Mouse (Mus musculus): ENCODE results near the gene Meox1. TPM values are rescaled to one million over a fixed set of nuclear protein-coding genes. Genes with fewer than 3 reads are reported as not detected.

Meox1 gene
- total RNA-seq, 2 experiments from 2014 or later, result 10.1 to 11.0 TPM

- peak; percentile 47 for DNase-seq
Measured at GRCm38 (mm10) chr11:101855950-101856712, 38.0 kb downstream of the Meox1 start.

GRCm38 (mm10) chr11:101851042-101851441, 43.1 kb downstream of the Meox1 start:
- DNase-seq, result peak; percentile 62

GRCm38 (mm10) chr11:101849286-101849685, 44.9 kb downstream of the Meox1 start:
- peak; percentile 67 for DNase-seq

- DNase-seq, result no peak
Measured at GRCm38 (mm10) chr11:101847509-101847908, 46.7 kb downstream of the Meox1 start.

GRCm38 (mm10) chr11:101842773-101843163, 51.4 kb downstream of the Meox1 start:
- no peak for DNase-seq

GRCm38 (mm10) chr11:101841998-101842772, 52.0 kb downstream of the Meox1 start:
- no peak for DNase-seq

- DNase-seq, result no peak
Measured at GRCm38 (mm10) chr11:101840405-101840804, 53.8 kb downstream of the Meox1 start.

GRCm38 (mm10) chr11:101839426-101839825, 54.7 kb downstream of the Meox1 start:
- DNase-seq, result peak; percentile 30

GRCm38 (mm10) chr11:101832001-101832400, 62.2 kb downstream of the Meox1 start:
- DNase-seq, result no peak

GRCm38 (mm10) chr11:101830616-101831015, 63.6 kb downstream of the Meox1 start:
- no peak for DNase-seq

GRCm38 (mm10) chr11:101830112-101830511, 64.1 kb downstream of the Meox1 start:
- DNase-seq, result peak; percentile 35

- DNase-seq, result no peak
Measured at GRCm38 (mm10) chr11:101828718-101829117, 65.5 kb downstream of the Meox1 start.

Other genes with a start within 250 kb of the Meox1 start
- gene Arl4d, start 228.8 kb downstream of the Meox1 start, total RNA-seq (2021), result 10 to 100 TPM; 10.4 to 16.7 TPM
- gene Dhx8, start 161.5 kb downstream of the Meox1 start, total RNA-seq (2021), result 10 to 100 TPM; 23.6 to 24.4 TPM
- 1 to 10 TPM; 3.2 to 3.9 TPM for gene Etv4, start 109.0 kb downstream of the Meox1 start, total RNA-seq (2021)
- 1 to 10 TPM in 1 of 2 experiments, not detected in 1; 3.0 TPM for gene Sost, start 72.6 kb upstream of the Meox1 start, total RNA-seq (2021)
- not detected for gene Cfap97d1, start 89.9 kb upstream of the Meox1 start, total RNA-seq (2021)
- gene Dusp3, start 92.6 kb upstream of the Meox1 start, total RNA-seq (2021), result 10 to 100 TPM; 93.3 to 96.3 TPM
- 10 to 100 TPM; 11.8 to 16.0 TPM for gene Mpp3, start 134.1 kb upstream of the Meox1 start, total RNA-seq (2021)
- gene Cd300lg, start 147.1 kb upstream of the Meox1 start, total RNA-seq (2021), result 10 to 100 TPM; 44.1 to 53.0 TPM
- 10 to 100 TPM in 1 of 2 experiments, 1 to 10 TPM in 1; 8.7 to 10.3 TPM for gene Mpp2, start 194.1 kb upstream of the Meox1 start, total RNA-seq (2021)
- not detected for gene Ppy, start 206.9 kb upstream of the Meox1 start, total RNA-seq (2021)
- not detected for gene Pyy, start 213.5 kb upstream of the Meox1 start, total RNA-seq (2021)

All from adrenal gland, postnatal 10 days (tissue).